Mouse (Mus musculus) intestine, postnatal 0 days (tissue): ENCODE measurements around the gene Relch. TPM values are rescaled to one million over a fixed set of nuclear protein-coding genes. Genes with fewer than 3 reads are reported as not detected.
A peak's percentile ranks its signal among the peaks of the same experiment; 100 is the strongest.
"Not testable (repeated sequence)": the region's sequence is repeated elsewhere in the genome, so short reads cannot be mapped to it uniquely, and the experiment has no call there.

Source experiments
- ATAC-seq: fragments of 200-750 bp; cut with Nextera tagmentation; 2 replicates; pipeline ENCODE4 v1.8.0; 2017; ENCODE audit warnings: mild to moderate bottlenecking, moderate TSS enrichment, moderate library complexity
- H3K27ac ChIP-seq: fragments of 300-500 bp; sonication (generic); 2 replicates; pipeline ENCODE4 v1.5.1; 2014; ENCODE audit warnings: mild to moderate bottlenecking, low read depth, low read length, moderate library complexity
- H3K27me3 ChIP-seq: fragments of 300-500 bp; sonication (generic); replicated peaks from 2 replicates; pipeline ENCODE4 v1.6.1; 2014; ENCODE audit warnings: low read length, mixed read lengths; ENCODE audit not compliant: control insufficient read depth, insufficient read depth
- H3K36me3 ChIP-seq: fragments of 300-500 bp; sonication (generic); 2 replicates; pipeline ENCODE4 v1.6.1; 2014; ENCODE audit warnings: mild to moderate bottlenecking, moderate library complexity; ENCODE audit not compliant: control insufficient read depth, insufficient read depth
- H3K4me1 ChIP-seq: fragments of 300-500 bp; sonication (generic); replicated peaks from 2 replicates; pipeline ENCODE4 v1.6.1; 2014; ENCODE audit warnings: antibody characterized with exemption, low read length, mixed read lengths; ENCODE audit not compliant: control insufficient read depth, insufficient read depth
- H3K4me2 ChIP-seq: fragments of 300-500 bp; sonication (generic); replicated peaks from 2 replicates; pipeline ENCODE4 v1.6.1; 2014; ENCODE audit warnings: low read depth, mild to moderate bottlenecking, moderate library complexity
- H3K4me3 ChIP-seq: fragments of 300-500 bp; sonication (generic); 2 replicates; pipeline ENCODE4 v1.5.1; 2014; ENCODE audit warnings: low read depth, low read length
- H3K9ac ChIP-seq: fragments of 300-500 bp; sonication (generic); 2 replicates; pipeline ENCODE4 v1.6.1; 2014; ENCODE audit warnings: mild to moderate bottlenecking, low read depth, low read length
- H3K9me3 ChIP-seq: fragments of 300-500 bp; sonication (generic); 2 replicates; pipeline ENCODE4 v1.6.1; 2016; ENCODE audit warnings: mixed run types; ENCODE audit not compliant: control insufficient read depth
- CTCF ChIP-seq: sonication (generic); IDR thresholded peaks from 2 replicates; pipeline ENCODE4 v1.5.1; 2016; ENCODE audit warnings: low read depth, mild to moderate bottlenecking, control low read depth, antibody characterized with exemption, moderate library complexity
- WGBS: fragments of 180-500 bp; shearing (Covaris S2); extraction: QIAGEN DNeasy Blood & Tissue Kit; methylation state at CpG from one replicate; pipeline ENCODE4 v1.1.7; 2014; 5-methylcytosine and 5-hydroxymethylcytosine counted together
- polyA plus RNA-seq: library from polyadenylated mRNA; unstranded; fragments of >200 nt; fragmentation: Nextera tagmentation; extraction: Ambion mirVana; gene quantifications from 2 replicates; pipeline ENCODE4 v1.2.1, GENCODE M21; 2015

The Relch gene
- polyA plus RNA-seq, 1 experiment from 2014 or later = 19.2 TPM

GRCm38 (mm10) chr1:105695581-105695980, 31.9 kb downstream of the Relch start:
- H3K9ac ChIP-seq = no peak overlapping the region

DNA sequence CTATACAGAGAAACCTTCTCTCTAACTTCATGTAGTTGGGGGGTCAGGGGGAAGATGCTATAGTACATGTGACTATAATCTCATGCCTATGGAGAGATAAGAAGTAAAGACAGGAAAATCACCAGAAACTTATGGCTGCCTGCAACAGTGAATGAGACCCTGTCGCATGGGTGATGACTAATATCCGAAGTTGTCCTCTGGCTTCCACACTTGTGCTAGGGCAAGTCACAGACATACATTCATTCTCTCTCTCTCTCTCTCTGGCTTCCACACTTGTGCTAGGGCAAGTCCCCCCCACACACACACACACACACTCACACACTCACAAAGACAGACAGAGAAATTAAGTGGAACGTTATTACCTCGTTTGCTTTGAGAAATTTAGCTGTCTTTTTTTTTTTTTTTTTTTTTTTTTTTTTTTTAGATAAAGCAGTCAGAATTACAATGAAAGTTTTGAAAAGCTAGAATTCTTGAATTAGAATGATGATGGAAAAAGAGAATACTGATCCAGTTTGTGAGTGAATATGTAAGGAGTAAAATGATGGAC, 37.4 kb downstream of the Relch start:
- Histone ChIP-seq H3K36me3 (peaks cover 7% of the 10 kb centered on the region), H3K9ac (no peak overlapping the region), H3K4me1 (no peaks in the 10 kb centered on the region), H3K4me3 (no peak overlapping the region), H3K4me2 (no peak overlapping the region), H3K27ac (no peak overlapping the region), H3K9me3 (no peaks in the 10 kb centered on the region), H3K27me3 (no peaks in the 10 kb centered on the region)
- no peak for TF ChIP-seq CTCF
- 83% methylated on average over 4 of the region's 4 CpGs for WGBS
- no peak for ATAC-seq

More at GRCm38 (mm10) chr1:105695581-105695980, 31.9 kb downstream of the Relch start:
- Histone ChIP-seq H3K36me3 (peaks cover 9% of the 10 kb centered on the region), H3K9me3 (no peaks in the 10 kb centered on the region), H3K4me2 (no peak overlapping the region), H3K4me3 (no peak overlapping the region), H3K4me1 (no peaks in the 10 kb centered on the region), H3K27ac (no peak overlapping the region), H3K27me3 (no peaks in the 10 kb centered on the region)
- 88% methylated on average over 2 of the region's 2 CpGs for whole genome bisulfite sequencing
- no peak for ATAC-seq
- no peak for TF ChIP-seq CTCF

DNA sequence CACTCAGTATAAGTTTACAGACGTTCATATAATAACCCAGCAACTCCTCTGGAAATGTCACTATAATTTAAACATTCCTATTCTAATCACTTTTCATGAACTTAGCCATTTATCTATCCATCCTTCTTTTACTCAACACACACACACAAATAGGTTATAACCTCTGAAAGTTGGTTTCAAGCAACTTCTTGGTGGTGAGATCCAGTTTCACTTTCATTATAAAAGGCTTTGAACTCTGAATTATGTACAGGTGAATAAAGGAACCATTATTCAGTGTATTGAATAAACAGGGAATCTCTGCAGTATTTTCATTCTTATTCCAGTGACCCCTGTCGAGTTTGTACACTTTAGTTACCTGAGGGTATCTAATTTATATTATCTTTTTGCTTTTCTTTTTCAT, 45.8 kb downstream of the Relch start:
- Histone ChIP-seq H3K27me3 (no peaks in the 10 kb centered on the region), H3K4me1 (no peaks in the 10 kb centered on the region), H3K4me2 (no peak overlapping the region), H3K9me3 (no peaks in the 10 kb centered on the region), H3K27ac (no peak overlapping the region), H3K4me3 (no peak overlapping the region), H3K36me3 (peaks cover 32% of the 10 kb centered on the region), H3K9ac (no peak overlapping the region)
- no peak for ATAC-seq
- WGBS = 59% methylated on average over 2 of the region's 2 CpGs
- TF ChIP-seq CTCF = no peak

DNA sequence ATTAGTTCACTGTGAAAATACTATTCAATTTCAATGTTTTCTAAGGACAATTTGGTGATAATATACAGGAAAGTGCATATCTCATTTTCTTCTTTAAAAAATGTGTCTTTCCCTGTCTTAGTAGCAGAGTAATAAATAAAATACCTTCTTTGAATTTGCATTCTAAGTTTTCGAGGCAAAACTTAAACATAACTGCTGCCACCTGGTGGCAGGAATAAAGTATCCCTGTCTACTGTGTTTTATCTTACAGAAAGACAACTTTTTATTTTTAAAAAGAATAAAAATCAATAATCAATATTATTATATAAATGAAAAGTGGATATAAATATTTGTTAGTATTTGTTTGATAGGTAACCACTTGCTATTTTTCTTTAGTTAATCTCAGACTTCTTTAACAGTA, 47.6 kb downstream of the Relch start:
- H3K27me3 ChIP-seq = no peaks in the 10 kb centered on the region
- H3K9me3 ChIP-seq = no peaks in the 10 kb centered on the region
- no peak overlapping the region for H3K27ac ChIP-seq
- no peak overlapping the region for H3K4me3 ChIP-seq
- WGBS = 27% methylated on average over 1 of the region's 1 CpGs
- no peak for ATAC-seq
- TF ChIP-seq CTCF = peak; percentile 61
- no peak overlapping the region for H3K4me2 ChIP-seq
- H3K36me3 ChIP-seq = peaks cover 35% of the 10 kb centered on the region
- H3K9ac ChIP-seq = no peak overlapping the region
- H3K4me1 ChIP-seq = no peaks in the 10 kb centered on the region

- 91% methylated on average over 2 of the region's 2 CpGs for WGBS
- Histone ChIP-seq H3K9ac (no peak overlapping the region), H3K4me3 (no peak overlapping the region), H3K4me2 (no peak overlapping the region), H3K36me3 (peaks cover 26% of the 10 kb centered on the region), H3K27me3 (no peaks in the 10 kb centered on the region), H3K4me1 (no peaks in the 10 kb centered on the region), H3K27ac (no peak overlapping the region), H3K9me3 (no peaks in the 10 kb centered on the region)
- no peak for ATAC-seq
- no peak for TF ChIP-seq CTCF
These were observed 49.2 kb downstream of the Relch start for GRCm38 (mm10) chr1:105712822-105713221.

- Histone ChIP-seq H3K4me2 (no peak overlapping the region), H3K4me1 (no peaks in the 10 kb centered on the region), H3K27ac (no peak overlapping the region), H3K36me3 (peaks cover 26% of the 10 kb centered on the region), H3K9me3 (no peaks in the 10 kb centered on the region), H3K27me3 (no peaks in the 10 kb centered on the region), H3K9ac (no peak overlapping the region), H3K4me3 (no peak overlapping the region)
- ATAC-seq = no peak
- TF ChIP-seq CTCF = no peak
- WGBS = 93% methylated on average over 1 of the region's 1 CpGs
These were observed 54.7 kb downstream of the Relch start for GRCm38 (mm10) chr1:105718358-105718757.

DNA sequence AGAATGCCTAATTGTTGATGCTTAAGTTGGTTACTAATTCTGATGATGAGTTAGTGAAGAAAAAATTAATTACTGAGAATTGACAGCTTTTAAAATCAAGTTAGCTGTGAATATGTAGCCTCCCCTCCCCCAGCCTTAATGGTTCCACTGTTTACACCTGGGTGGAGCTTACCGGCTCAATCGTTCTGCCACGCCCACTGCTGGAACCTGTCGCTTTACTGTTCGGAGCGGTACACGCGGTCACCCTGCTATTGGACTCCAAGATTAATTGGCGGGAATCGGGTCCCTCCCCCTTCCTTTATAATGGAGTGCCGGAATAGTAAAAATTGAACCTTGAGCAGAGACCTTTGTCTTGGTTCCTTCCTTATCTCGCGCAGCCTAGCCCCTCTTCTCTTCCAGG, 65.6 kb downstream of the Relch start:
- not testable (repeated sequence) for H3K4me3 ChIP-seq, H3K27me3 ChIP-seq, H3K27ac ChIP-seq, H3K9me3 ChIP-seq, ATAC-seq, H3K9ac ChIP-seq, H3K4me1 ChIP-seq, H3K4me2 ChIP-seq
- WGBS = 88% methylated on average over 12 of the region's 13 CpGs
- H3K36me3 ChIP-seq = peaks cover 23% of the 10 kb centered on the region
